Mouse (Mus musculus): ENCODE results near the gene Tmtc1. TPM values are rescaled to one million over a fixed set of nuclear protein-coding genes. Genes with fewer than 3 reads are reported as not detected.

The Tmtc1 gene
- polyA plus RNA-seq, 1 experiment from 2014 or later, result 2.0 TPM

GRCm38 (mm10) chr6:148394294-148394693, 49.9 kb downstream of the Tmtc1 start:
- 0 out of 2 replicates have a peak, but pooled peaks cover 4% of the 10 kb centered on the region for H3K36me3 ChIP-seq
- H3K4me3 ChIP-seq, result no peak overlapping the region
- H3K9ac ChIP-seq, result no peak overlapping the region
- no peaks in the 10 kb centered on the region for H3K27me3 ChIP-seq (replicated peaks)
- no peaks in the 10 kb centered on the region for H3K9me3 ChIP-seq
- 85% methylated on average over 3 of the region's 3 CpGs for WGBS
- H3K4me2 ChIP-seq, result no peak overlapping the region
- H3K27ac ChIP-seq (replicated peaks), result no peak overlapping the region
- peaks cover 42% of the 10 kb centered on the region for H3K4me1 ChIP-seq
- ATAC-seq (ENCODE audit: extremely low read depth, insufficient number of reproducible peaks, low FRiP score, low TSS enrichment), result no peak

- Histone ChIP-seq H3K27ac (replicated peaks) (peak overlapping the region; percentile 84; the same call in 1 of the 2 replicates), H3K27me3 (replicated peaks) (no peaks in the 10 kb centered on the region), H3K4me1 (peaks cover 28% of the 10 kb centered on the region), H3K4me3 (no peak overlapping the region), H3K36me3 (0 out of 2 replicates have a peak, but pooled peaks cover 4% of the 10 kb centered on the region), H3K4me2 (no peak overlapping the region), H3K9ac (0 out of 2 replicates have a peak overlapping the region, but pooled peaks have one; percentile 45), H3K9me3 (no peaks in the 10 kb centered on the region)
- no peak for ATAC-seq (ENCODE audit: extremely low read depth, insufficient number of reproducible peaks, low FRiP score, low TSS enrichment)
- WGBS, result 49% methylated on average over 10 of the region's 10 CpGs
These were observed 52.0 kb downstream of the Tmtc1 start for GRCm38 (mm10) chr6:148392147-148392546.

DNA sequence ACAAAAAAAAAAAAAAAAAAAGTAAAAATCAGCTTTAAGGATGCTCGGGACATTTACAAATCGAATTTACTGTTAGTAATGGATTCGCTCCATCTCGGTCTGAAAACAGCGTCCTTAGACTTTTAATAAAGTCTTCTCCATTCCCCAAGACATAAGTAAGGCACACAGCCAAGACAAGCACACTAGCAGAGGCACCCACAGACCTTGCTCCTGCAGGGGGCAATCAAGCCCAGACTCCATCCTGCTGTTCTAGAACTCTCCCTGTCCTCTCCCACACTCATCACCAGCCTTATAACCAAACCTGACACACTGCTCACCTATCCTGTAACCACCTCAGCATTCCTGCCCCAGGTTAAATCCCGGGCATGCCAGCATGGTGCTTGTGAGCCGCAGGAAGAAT, 52.9 kb downstream of the Tmtc1 start:
- Histone ChIP-seq H3K27me3 (replicated peaks) (no peaks in the 10 kb centered on the region), H3K4me3 (no peak overlapping the region), H3K36me3 (0 out of 2 replicates have a peak, but pooled peaks cover 4% of the 10 kb centered on the region), H3K4me1 (peaks cover 28% of the 10 kb centered on the region), H3K27ac (replicated peaks) (peak overlapping the region; percentile 84), H3K4me2 (peak overlapping the region; percentile 39; the same call in 1 of the 2 replicates), H3K9me3 (no peaks in the 10 kb centered on the region), H3K9ac (no peak overlapping the region; the same call in 1 of the 2 replicates)
- ATAC-seq (ENCODE audit: extremely low read depth, insufficient number of reproducible peaks, low FRiP score, low TSS enrichment), result no peak; the same call in 1 of the 2 replicates
- WGBS, result 62% methylated on average over 7 of the region's 7 CpGs

- 0 out of 2 replicates have a peak, but pooled peaks cover 4% of the 10 kb centered on the region for H3K36me3 ChIP-seq
- peak overlapping the region; percentile 39 for H3K4me2 ChIP-seq
- H3K9me3 ChIP-seq, result no peaks in the 10 kb centered on the region
- H3K27ac ChIP-seq (replicated peaks), result peak overlapping the region; percentile 84
- WGBS, result 11% methylated on average over 4 of the region's 4 CpGs
- H3K4me3 ChIP-seq, result no peak overlapping the region
- peaks cover 32% of the 10 kb centered on the region for H3K4me1 ChIP-seq
- H3K9ac ChIP-seq, result peak overlapping the region; percentile 19; the same call in 1 of the 2 replicates
- no peaks in the 10 kb centered on the region for H3K27me3 ChIP-seq (replicated peaks)
- ATAC-seq (ENCODE audit: extremely low read depth, insufficient number of reproducible peaks, low FRiP score, low TSS enrichment), result no peak
These were observed 53.4 kb downstream of the Tmtc1 start for GRCm38 (mm10) chr6:148390630-148391276.

DNA sequence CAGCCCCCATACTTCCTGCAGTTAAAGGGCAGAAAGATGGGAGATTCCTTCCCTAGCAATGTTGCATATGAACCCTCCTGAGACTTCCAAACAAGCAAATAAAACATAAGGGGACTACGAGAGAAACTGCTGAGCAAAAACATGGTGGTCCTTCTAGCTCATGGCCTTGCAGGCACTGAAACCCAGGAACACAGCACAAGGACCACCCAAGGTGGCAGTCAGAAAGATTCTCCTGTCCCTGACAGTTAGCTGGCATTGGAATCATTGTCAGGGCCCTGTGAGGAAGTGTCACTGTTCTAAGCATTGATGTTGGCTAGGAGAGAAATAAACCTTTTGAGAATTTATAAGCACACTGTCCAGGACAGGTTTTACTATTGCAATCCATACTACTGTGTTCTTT, 56.2 kb downstream of the Tmtc1 start:
- no peak overlapping the region for H3K4me3 ChIP-seq
- no peak for ATAC-seq (ENCODE audit: extremely low read depth, insufficient number of reproducible peaks, low FRiP score, low TSS enrichment)
- no peak overlapping the region for H3K27ac ChIP-seq (replicated peaks)
- H3K9me3 ChIP-seq, result no peaks in the 10 kb centered on the region
- no peaks in the 10 kb centered on the region for H3K36me3 ChIP-seq
- H3K9ac ChIP-seq, result no peak overlapping the region
- 63% methylated on average over 1 of the region's 1 CpGs for whole genome bisulfite sequencing
- H3K4me1 ChIP-seq, result peaks cover 53% of the 10 kb centered on the region
- no peaks in the 10 kb centered on the region for H3K27me3 ChIP-seq (replicated peaks)
- no peak overlapping the region for H3K4me2 ChIP-seq

DNA sequence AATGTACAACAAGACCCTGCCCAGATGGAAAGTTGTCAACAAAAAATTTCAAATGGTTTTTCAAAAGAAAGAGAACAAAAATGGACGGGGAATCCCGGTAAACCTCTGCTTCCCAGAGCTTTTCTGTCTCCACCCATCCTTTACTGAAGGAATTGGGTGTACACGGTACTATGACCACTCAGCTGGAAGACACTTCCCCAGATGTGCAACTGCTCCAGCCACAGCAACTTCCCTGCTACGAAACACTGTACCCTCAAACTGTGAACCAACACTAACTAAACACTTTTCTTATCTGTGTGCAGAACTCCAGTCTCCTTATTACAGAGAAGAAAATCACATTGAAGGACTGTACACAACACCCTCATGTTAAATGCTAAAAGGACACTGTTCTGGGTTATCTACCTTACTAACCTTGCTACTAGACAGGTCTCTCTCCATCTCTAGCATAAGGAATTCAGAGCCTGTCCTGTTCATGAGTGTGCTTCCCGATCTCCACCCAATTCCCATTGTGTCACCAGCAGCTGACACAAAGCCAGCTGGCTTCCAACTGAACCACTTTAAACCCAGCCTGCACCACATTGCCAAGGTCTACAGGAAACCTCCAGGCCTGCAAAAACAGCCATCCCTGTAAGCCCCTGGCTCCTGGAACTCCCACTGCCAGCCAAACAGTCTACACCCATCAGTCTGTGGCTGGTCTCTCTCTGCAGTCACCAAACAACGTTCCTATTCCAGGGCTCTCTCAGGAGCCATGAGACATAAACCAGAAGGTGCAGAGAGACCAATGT, 59.9 kb downstream of the Tmtc1 start:
- Histone ChIP-seq H3K36me3 (no peaks in the 10 kb centered on the region), H3K4me2 (no peak overlapping the region), H3K27me3 (replicated peaks) (no peaks in the 10 kb centered on the region), H3K4me3 (no peak overlapping the region), H3K27ac (replicated peaks) (peak overlapping the region; percentile 55), H3K9me3 (no peaks in the 10 kb centered on the region), H3K4me1 (peaks cover 25% of the 10 kb centered on the region), H3K9ac (no peak overlapping the region)
- WGBS, result 57% methylated on average over 6 of the region's 6 CpGs
- peak; percentile 14; the same call in 1 of the 2 replicates for ATAC-seq (ENCODE audit: extremely low read depth, insufficient number of reproducible peaks, low FRiP score, low TSS enrichment)

DNA sequence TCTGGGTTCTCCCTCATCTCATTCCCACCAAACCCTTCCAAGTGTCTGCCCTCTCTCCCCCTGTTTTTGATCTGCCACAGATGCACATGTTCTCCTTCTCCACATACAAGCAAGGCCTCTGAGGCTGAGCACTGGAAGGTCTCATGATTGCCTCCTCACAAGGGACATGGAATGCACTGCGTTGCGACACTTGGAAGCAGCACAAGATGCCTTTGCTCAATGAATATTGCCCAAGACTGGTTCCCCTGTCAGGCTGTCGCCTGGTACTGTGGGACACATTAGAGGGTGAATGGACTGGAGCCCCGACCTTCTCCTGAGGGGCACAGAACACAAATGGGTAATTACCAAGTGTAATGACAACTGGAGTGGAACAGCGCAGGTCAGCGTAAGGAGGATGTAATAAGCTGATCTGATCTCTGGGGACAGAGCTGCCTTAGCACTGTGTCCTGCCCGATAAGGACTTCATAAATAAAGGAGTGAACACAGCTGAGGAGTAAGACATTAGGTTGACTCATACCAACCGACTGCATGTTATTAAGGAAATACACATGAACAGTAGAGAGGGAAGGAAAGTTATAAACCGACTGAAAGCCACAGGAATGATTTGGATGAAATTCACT, 62.9 kb downstream of the Tmtc1 start:
- Histone ChIP-seq H3K27ac (replicated peaks) (no peak overlapping the region), H3K4me2 (no peak overlapping the region), H3K4me3 (no peak overlapping the region), H3K9ac (no peak overlapping the region), H3K4me1 (peaks cover 25% of the 10 kb centered on the region), H3K36me3 (no peaks in the 10 kb centered on the region), H3K9me3 (peaks cover 9% of the 10 kb centered on the region; the same call in 1 of the 2 replicates), H3K27me3 (replicated peaks) (no peaks in the 10 kb centered on the region)
- WGBS, result 81% methylated on average over 9 of the region's 9 CpGs
- ATAC-seq (ENCODE audit: extremely low read depth, insufficient number of reproducible peaks, low FRiP score, low TSS enrichment), result no peak

DNA sequence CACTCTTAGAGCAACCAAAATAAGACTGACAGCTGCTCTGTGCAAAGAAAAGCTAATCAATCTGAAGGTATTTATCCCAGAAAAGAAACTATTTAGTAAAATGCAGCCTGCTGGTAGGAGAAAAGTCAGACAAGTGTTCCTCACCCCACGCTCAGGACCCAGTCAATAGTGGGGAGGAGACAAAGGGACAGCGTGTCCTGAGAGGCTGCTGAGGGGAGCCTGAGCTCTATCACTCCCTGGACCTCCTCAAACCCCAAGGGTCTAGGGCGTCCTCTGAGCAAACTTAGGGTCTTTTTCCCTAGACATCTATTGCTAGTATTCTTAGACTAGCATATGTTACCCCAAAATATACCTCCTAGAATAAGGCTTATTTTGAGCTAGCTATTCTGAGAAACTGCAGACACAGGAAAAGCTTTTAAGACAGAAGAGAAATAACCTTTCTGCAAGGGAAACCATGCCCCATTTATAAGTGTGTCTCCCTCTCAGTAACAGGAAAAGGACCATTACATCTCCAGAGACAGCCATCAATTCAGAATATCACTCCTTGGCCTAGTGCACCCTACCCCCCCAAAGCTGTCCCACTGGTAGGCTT, 68.5 kb downstream of the Tmtc1 start:
- H3K4me1 ChIP-seq, result peaks cover 3% of the 10 kb centered on the region; the same call in 1 of the 2 replicates
- H3K36me3 ChIP-seq, result no peaks in the 10 kb centered on the region
- no peak for ATAC-seq (ENCODE audit: extremely low read depth, insufficient number of reproducible peaks, low FRiP score, low TSS enrichment)
- H3K9me3 ChIP-seq, result peaks cover 9% of the 10 kb centered on the region; the same call in 1 of the 2 replicates
- H3K27me3 ChIP-seq (replicated peaks), result no peaks in the 10 kb centered on the region
- H3K4me2 ChIP-seq, result no peak overlapping the region
- H3K4me3 ChIP-seq, result no peak overlapping the region
- no peak overlapping the region for H3K27ac ChIP-seq (replicated peaks)
- H3K9ac ChIP-seq, result no peak overlapping the region
- 67% methylated on average over 3 of the region's 3 CpGs for WGBS

DNA sequence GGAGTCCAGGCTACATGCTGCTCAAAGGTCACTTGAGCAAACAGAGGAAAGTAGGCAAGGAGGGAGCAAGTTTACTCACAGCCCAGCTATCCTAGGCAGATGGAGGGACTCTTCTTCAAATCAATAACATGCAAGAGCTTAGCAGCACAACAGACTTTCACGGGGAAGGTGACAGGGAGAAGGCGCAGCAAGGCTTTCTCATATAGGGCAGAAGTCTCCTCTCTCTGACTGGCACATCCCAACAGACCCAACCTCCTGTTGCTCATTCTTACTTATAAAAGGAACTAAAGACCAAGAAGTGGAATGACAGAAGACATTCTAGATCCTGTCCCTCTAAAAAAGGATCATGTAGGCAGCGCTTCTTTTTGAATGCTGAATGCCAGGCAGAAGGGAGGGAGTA, 69.2 kb downstream of the Tmtc1 start:
- ATAC-seq (ENCODE audit: extremely low read depth, insufficient number of reproducible peaks, low FRiP score, low TSS enrichment), result no peak
- Histone ChIP-seq H3K4me1 (peaks cover 3% of the 10 kb centered on the region; the same call in 1 of the 2 replicates), H3K4me3 (no peak overlapping the region), H3K9ac (no peak overlapping the region), H3K9me3 (peaks cover 9% of the 10 kb centered on the region; the same call in 1 of the 2 replicates), H3K36me3 (no peaks in the 10 kb centered on the region), H3K27me3 (replicated peaks) (no peaks in the 10 kb centered on the region), H3K27ac (replicated peaks) (no peak overlapping the region), H3K4me2 (no peak overlapping the region)
- WGBS, result 80% methylated on average over 3 of the region's 3 CpGs

DNA sequence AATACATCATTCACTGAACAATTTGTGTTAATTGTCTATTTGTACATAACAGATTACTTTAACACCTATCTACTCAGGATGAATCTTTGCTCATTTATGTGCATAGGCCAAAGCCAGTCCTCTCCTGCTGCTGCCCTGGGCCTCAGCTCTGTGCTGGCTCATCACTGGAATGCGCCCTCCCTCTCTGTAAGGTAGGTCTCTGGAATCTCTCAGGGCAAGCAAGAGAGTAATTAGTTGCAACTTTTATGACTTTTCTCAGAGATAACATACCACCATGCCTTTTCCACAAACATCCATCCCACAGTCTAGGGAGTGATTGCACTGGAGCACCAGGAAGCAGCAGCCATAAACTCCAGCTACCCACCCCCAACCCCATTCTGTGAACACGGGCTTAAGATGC, 70.7 kb downstream of the Tmtc1 start:
- Histone ChIP-seq H3K27me3 (replicated peaks) (no peaks in the 10 kb centered on the region), H3K4me1 (peaks cover 3% of the 10 kb centered on the region; the same call in 1 of the 2 replicates), H3K9ac (no peak overlapping the region), H3K9me3 (peaks cover 9% of the 10 kb centered on the region; the same call in 1 of the 2 replicates), H3K4me3 (no peak overlapping the region), H3K4me2 (no peak overlapping the region), H3K36me3 (no peaks in the 10 kb centered on the region), H3K27ac (replicated peaks) (no peak overlapping the region)
- ATAC-seq (ENCODE audit: extremely low read depth, insufficient number of reproducible peaks, low FRiP score, low TSS enrichment), result no peak
- WGBS, result 64% methylated on average over 2 of the region's 2 CpGs

GRCm38 (mm10) chr6:148371223-148371622, 73.0 kb downstream of the Tmtc1 start:
- ATAC-seq (ENCODE audit: extremely low read depth, insufficient number of reproducible peaks, low FRiP score, low TSS enrichment), result no peak
- Histone ChIP-seq H3K27me3 (replicated peaks) (no peaks in the 10 kb centered on the region), H3K4me3 (no peak overlapping the region), H3K9me3 (no peaks in the 10 kb centered on the region), H3K36me3 (no peaks in the 10 kb centered on the region), H3K4me2 (no peak overlapping the region), H3K4me1 (peaks cover 3% of the 10 kb centered on the region; the same call in 1 of the 2 replicates), H3K9ac (no peak overlapping the region), H3K27ac (replicated peaks) (no peak overlapping the region)
